Mouse (Mus musculus): ENCODE results near the gene Kctd4.

Gene Kctd4

DNA sequence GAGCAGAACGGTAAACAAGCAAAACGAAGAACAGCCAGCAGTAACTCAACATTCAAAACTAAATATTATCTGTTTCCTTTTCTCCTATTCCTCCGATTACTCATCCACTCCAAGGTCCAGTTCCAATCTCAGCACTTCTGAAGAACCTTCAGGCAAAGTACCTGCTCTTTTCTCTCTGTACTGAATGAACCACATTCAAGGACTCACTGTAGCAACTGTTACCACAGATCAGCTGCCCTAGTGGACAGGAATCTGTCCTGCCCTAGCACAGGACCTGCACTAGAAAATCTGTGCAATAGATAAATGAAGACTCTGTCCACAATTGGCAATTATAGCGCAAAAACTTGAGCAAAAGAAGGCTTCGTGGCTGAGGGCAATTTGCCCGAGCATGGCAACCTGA, 36.1 kb downstream of the Kctd4 start:
- DNase-seq (ENCODE audit: low read depth, low spot score) = no peak

DNA sequence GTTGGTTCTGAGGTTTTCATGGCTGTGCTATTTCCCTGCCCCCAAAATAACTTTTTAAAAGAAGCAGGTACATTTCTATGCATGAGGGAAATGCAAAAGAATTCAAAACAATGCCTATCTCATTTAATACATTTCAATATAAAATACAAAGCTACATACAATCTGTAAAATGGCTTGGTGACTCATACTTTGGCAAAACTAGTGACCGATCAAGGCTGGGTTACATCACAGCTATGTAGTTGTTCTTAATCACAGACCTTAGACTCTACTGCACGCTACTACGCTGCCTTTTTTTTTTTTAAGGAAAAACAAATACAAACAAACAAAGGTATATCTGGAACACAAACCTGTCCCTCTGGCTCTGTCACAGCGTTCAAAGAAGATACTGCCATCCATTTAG, 37.6 kb downstream of the Kctd4 start:
- no peak for DNase-seq (ENCODE audit: low read depth, low spot score)

DNA sequence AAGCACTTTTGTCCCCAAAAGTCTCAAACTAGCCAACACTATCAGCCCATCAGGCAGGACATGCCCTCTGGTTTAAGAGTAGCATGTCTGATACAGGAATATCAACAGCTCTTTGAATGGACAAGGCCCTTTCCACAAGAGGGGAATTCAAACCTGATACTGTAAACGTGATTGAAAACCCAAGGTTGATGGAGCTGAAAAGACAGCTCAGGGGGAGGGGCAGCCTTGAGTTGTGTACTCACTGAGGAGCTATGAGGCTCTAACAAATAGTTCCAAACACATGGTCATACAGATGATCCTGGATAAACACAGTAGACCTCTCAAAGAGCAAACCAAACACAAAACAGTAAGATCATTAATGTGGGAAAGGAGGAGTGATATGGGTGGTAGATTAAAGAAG, 43.3 kb downstream of the Kctd4 start:
- no peak for DNase-seq (ENCODE audit: low read depth, low spot score)

DNA sequence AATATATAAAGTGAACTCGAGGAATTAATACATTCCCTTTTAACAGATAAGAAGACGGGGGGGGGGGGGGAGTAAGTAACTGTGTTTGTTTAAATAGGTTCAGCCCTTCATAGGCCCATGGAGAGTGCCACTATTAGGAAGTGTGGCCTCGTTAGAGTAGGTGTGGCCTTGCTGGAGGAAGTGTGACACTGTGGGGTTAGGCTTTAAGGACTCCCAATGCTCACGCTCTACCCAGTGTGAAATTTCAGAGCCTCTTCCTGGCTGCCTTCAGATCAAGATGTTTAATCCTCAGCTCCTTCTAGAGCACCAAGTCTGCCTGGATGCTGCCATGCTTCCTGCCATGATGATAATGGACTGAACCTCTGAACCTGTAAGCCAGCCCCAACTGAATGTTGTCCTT, 47.0 kb downstream of the Kctd4 start:
- no peak for DNase-seq (ENCODE audit: low read depth, low spot score)

DNA sequence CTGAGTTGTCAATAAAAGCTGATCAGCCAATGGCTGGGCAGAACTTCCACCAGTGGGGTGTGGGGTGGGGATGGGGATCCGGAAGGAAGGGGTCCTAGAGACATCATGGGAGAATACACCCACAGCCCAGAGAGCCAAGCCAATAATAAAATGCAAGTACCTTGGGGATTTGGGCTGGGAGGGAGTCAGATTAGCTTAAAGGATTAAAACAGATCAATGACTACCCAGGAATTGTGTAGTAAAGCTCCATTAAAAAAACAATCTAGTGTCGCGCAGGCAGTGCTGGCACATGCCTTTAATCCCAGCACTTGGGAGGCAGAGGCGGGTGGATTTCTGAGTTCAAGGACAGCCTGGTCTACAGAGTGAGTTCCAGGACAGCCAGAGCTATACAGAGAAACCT, 50.2 kb downstream of the Kctd4 start:
- DNase-seq (ENCODE audit: low read depth, low spot score) = no peak

DNA sequence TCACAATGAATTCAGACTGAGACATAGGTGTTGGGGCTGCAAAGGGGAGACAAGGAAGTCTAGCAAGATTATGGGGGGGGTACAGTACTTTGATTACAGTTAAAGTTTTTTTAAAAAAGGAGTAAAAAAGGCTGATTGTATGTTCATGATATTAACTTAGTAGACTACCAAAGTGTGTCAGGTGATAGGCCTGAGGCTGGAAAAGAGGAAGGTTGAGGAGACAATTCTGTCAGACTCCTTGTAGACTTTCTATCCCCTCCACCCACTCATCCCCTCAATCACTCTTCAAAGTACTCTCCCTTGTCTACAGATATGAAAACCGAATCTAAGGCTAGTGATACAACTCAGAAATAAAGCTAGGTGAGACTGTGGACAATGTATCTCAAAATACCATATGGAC, 53.4 kb downstream of the Kctd4 start:
- DNase-seq (ENCODE audit: low read depth, low spot score) = no peak

DNA sequence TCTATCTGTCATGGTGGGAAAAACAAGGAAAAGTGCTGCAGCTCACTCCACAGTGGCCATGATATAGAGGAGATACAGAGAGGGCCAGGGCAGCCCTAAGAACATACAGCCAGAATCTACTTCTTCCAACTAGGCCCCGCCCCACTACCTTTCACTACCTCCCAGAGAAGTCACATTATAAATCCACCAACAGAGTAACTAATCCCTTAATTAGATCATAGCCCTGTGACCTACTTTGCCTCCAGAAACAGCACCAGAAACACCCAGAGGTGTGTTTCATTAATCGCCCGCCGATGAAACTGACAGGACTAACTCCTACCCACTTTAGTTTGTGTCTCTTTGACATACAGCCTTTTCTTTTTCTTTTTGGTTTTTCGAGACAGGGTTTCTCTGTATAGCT, 54.4 kb downstream of the Kctd4 start:
- DNase-seq (ENCODE audit: low read depth, low spot score) = no peak

DNA sequence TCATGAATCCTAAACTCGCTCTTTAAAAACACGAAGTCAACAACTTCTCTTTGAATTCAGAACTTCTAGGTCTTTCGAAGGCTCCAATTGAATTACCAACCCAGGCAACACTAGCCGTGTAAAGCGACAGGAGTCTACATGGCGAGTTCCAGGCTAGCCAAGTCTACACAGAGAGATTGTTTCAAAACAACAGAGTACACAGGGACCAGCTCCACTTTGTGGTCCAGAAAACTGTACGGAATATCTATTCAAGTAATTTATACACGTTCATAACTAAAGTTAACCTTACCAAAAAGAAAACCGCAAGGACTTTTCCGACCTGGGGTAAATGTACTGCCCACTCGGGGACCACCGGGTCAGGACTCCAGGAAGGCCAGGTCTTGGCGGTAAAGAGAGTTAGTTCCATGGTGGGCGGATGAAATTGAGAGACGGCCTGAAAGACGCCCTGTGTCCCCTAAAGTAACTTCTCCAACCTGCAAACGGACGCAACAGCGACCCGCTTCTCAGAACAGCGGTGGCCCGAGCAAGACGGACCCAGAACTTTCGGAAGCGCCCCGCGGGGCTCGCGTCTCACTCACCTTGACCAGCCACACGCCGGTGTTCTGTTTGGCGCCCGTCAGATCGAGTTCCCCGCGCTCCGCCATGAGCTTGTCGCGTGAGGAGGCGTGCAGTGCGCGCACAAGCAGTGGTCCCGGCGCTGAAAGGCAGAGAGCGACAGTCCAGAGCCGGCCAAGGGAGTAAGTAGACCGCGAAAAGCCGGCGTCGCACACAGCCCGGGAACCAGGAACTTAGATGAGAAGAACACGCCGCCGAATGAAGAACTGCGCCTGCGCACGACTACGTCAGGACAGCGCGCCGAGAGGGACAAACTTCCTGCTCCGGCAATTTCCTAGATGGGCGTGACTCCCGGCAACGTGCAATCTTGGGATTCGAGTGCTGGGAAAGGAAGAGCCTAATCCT, 55.6 kb downstream of the Kctd4 start, which contains the start of gene Gtf2f2:
Gene Gtf2f2 (minus strand): TSS at position 764 of the 960 bp plus-strand sequence.
- peak; percentile 97 for DNase-seq (ENCODE audit: low read depth, low spot score)

DNA sequence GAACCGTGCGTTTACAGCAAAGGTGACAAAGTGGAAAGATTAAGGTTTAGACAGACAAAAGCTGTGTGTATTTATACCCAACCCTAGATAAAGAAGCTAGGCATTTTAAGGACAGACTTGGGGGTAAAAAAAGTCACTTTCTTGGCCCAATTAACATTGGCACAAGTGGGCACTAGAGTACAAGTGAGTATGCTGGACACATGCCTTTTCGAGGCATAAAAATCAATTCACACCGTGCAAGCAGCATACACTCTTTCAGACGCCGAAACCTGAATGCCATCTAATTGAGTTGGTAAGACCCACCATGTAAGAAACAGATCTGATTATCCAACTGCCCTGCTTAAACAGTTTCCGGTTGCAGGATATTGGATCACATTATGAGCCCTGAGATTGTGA, 56.3 kb downstream of the Kctd4 start:
- DNase-seq (ENCODE audit: low read depth, low spot score) = no peak

DNA sequence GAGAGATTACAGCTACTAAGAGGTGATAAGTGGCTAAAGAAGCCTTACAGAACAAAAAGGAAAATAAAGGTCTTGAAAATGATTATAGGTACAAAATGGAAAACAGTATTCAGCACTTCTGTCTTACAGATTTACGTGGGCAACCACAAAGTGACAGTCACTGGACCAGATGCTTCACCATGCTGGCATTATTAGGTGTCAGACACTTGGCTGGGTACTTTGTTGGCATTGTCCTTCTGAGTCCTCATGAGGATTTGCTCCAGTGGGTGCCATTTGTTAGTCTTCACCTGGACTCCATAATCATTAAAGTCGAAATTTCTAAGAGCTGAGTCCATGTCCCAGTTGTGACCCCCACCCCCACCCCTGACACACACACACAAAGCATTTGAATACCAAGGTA, 59.5 kb downstream of the Kctd4 start:
- DNase-seq (ENCODE audit: low read depth, low spot score) = no peak

Data from brain, adult 2 months (tissue).